Mouse (Mus musculus): Measurements from ENCODE around the gene Col4a2.
"Not testable (repeated sequence)": the region's sequence is repeated elsewhere in the genome, so short reads cannot be mapped to it uniquely, and the experiment has no call there.

Col4a2 gene

GRCm38 (mm10) chr8:11459016-11459415 lies 146.4 kb downstream of the Col4a2 start:
- DNase-seq (ENCODE audit: low read depth, low spot score): no peak

- no peak for DNase-seq (ENCODE audit: low read depth, low spot score)
These were observed 148.3 kb downstream of the Col4a2 start for GRCm38 (mm10) chr8:11460934-11461333.

GRCm38 (mm10) chr8:11461847-11462246 lies 149.2 kb downstream of the Col4a2 start:
- DNase-seq (ENCODE audit: low read depth, low spot score): no peak

- no peak for DNase-seq (ENCODE audit: low read depth, low spot score)
These were observed 150.0 kb downstream of the Col4a2 start for GRCm38 (mm10) chr8:11462641-11463040.

- no peak for DNase-seq (ENCODE audit: low read depth, low spot score)
These were observed 150.9 kb downstream of the Col4a2 start for GRCm38 (mm10) chr8:11463541-11463888.

GRCm38 (mm10) chr8:11463889-11464706 lies 151.5 kb downstream of the Col4a2 start:
- DNase-seq (ENCODE audit: low read depth, low spot score): no peak

- DNase-seq (ENCODE audit: low read depth, low spot score): no peak
These were observed 152.0 kb downstream of the Col4a2 start for GRCm38 (mm10) chr8:11464707-11464964.

- no peak for DNase-seq (ENCODE audit: low read depth, low spot score)
These were observed 153.0 kb downstream of the Col4a2 start for GRCm38 (mm10) chr8:11465619-11466018.

- not testable (repeated sequence) for DNase-seq (ENCODE audit: low read depth, low spot score)
These were observed 153.9 kb downstream of the Col4a2 start for GRCm38 (mm10) chr8:11466528-11466927.

- DNase-seq (ENCODE audit: low read depth, low spot score): no peak
These were observed 156.5 kb downstream of the Col4a2 start for GRCm38 (mm10) chr8:11469095-11469494.

GRCm38 (mm10) chr8:11470694-11471093 lies 158.1 kb downstream of the Col4a2 start:
- DNase-seq (ENCODE audit: low read depth, low spot score): no peak

GRCm38 (mm10) chr8:11471309-11471708 lies 158.7 kb downstream of the Col4a2 start:
- no peak for DNase-seq (ENCODE audit: low read depth, low spot score)

- no peak for DNase-seq (ENCODE audit: low read depth, low spot score)
These were observed 160.5 kb downstream of the Col4a2 start for GRCm38 (mm10) chr8:11473072-11473471.

- DNase-seq (ENCODE audit: low read depth, low spot score): no peak
These were observed 162.8 kb downstream of the Col4a2 start for GRCm38 (mm10) chr8:11475397-11475796.

GRCm38 (mm10) chr8:11475876-11476275 lies 163.3 kb downstream of the Col4a2 start:
- no peak for DNase-seq (ENCODE audit: low read depth, low spot score)

GRCm38 (mm10) chr8:11476338-11477177 lies 164.0 kb downstream of the Col4a2 start:
- DNase-seq (ENCODE audit: low read depth, low spot score): no peak

GRCm38 (mm10) chr8:11477178-11477553 lies 164.6 kb downstream of the Col4a2 start:
- DNase-seq (ENCODE audit: low read depth, low spot score): no peak

- no peak for DNase-seq (ENCODE audit: low read depth, low spot score)
These were observed 165.5 kb downstream of the Col4a2 start, which contains the start of gene Rab20 for GRCm38 (mm10) chr8:11477811-11478761. Rab20 (minus strand) TSS chr8:11478710.

GRCm38 (mm10) chr8:11478807-11479527 lies 166.4 kb downstream of the Col4a2 start:
- no peak for DNase-seq (ENCODE audit: low read depth, low spot score)

- DNase-seq (ENCODE audit: low read depth, low spot score): no peak
These were observed 167.0 kb downstream of the Col4a2 start for GRCm38 (mm10) chr8:11479591-11479990.

GRCm38 (mm10) chr8:11481876-11482275 lies 169.3 kb downstream of the Col4a2 start:
- no peak for DNase-seq (ENCODE audit: low read depth, low spot score)
